Mouse (Mus musculus) embryonic facial prominence, embryonic 13.5 days (tissue): ENCODE results near the gene Fkbp14. TPM values are rescaled to one million over a fixed set of nuclear protein-coding genes. Genes with fewer than 3 reads are reported as not detected.
A peak's percentile ranks its signal among the peaks of the same experiment; 100 is the strongest.

Experiments used
- ATAC-seq: fragments of 200-750 bp; cut with Nextera tagmentation; 2 replicates; pipeline ENCODE4 v1.8.0; 2017; ENCODE audit warnings: low read depth; ENCODE audit not compliant: insufficient number of reproducible peaks, insufficient read depth, low FRiP score, low TSS enrichment
- H3K27ac ChIP-seq: fragments of 300-500 bp; sonication (generic); 2 replicates; pipeline ENCODE4 v1.5.1; 2015; ENCODE audit warnings: moderate library complexity, mild to moderate bottlenecking, inconsistent platforms
- H3K27me3 ChIP-seq: fragments of 300-500 bp; sonication (generic); 2 replicates; pipeline ENCODE4 v1.6.1; 2015; ENCODE audit warnings: mild to moderate bottlenecking, inconsistent platforms
- H3K36me3 ChIP-seq: fragments of 300-500 bp; sonication (generic); 2 replicates; pipeline ENCODE4 v1.6.1; 2015; ENCODE audit warnings: mild to moderate bottlenecking, inconsistent platforms
- H3K4me1 ChIP-seq: fragments of 300-500 bp; sonication (generic); 2 replicates; pipeline ENCODE4 v1.6.1; 2015; ENCODE audit warnings: inconsistent platforms
- H3K4me2 ChIP-seq: fragments of 300-500 bp; sonication (generic); 2 replicates; pipeline ENCODE4 v1.6.1; 2015; ENCODE audit warnings: moderate library complexity, mild to moderate bottlenecking, inconsistent platforms
- H3K4me3 ChIP-seq: fragments of 300-500 bp; sonication (generic); 2 replicates; pipeline ENCODE4 v1.5.1; 2015; ENCODE audit warnings: mild to moderate bottlenecking, inconsistent platforms
- H3K9ac ChIP-seq: fragments of 300-500 bp; sonication (generic); 2 replicates; pipeline ENCODE4 v1.6.1; 2015; ENCODE audit warnings: mild to moderate bottlenecking, inconsistent platforms
- H3K9me3 ChIP-seq: fragments of 300-500 bp; sonication (generic); 2 replicates; pipeline ENCODE4 v1.6.1; 2016; ENCODE audit warnings: inconsistent platforms
- WGBS: fragments of 180-500 bp; shearing (Covaris S2); methylation state at CpG from one replicate; pipeline ENCODE4 v1.1.7; 2015; ENCODE audit warnings: mixed read lengths; 5-methylcytosine and 5-hydroxymethylcytosine counted together
- polyA plus RNA-seq: library from polyadenylated mRNA; unstranded; fragments of >200 nt; fragmentation: Nextera tagmentation; extraction: Ambion mirVana; gene quantifications from 2 replicates; pipeline ENCODE4 v1.2.1, GENCODE M21; 2015

The Fkbp14 gene
- polyA plus RNA-seq, 1 experiment from 2014 or later = 37.9 TPM

DNA sequence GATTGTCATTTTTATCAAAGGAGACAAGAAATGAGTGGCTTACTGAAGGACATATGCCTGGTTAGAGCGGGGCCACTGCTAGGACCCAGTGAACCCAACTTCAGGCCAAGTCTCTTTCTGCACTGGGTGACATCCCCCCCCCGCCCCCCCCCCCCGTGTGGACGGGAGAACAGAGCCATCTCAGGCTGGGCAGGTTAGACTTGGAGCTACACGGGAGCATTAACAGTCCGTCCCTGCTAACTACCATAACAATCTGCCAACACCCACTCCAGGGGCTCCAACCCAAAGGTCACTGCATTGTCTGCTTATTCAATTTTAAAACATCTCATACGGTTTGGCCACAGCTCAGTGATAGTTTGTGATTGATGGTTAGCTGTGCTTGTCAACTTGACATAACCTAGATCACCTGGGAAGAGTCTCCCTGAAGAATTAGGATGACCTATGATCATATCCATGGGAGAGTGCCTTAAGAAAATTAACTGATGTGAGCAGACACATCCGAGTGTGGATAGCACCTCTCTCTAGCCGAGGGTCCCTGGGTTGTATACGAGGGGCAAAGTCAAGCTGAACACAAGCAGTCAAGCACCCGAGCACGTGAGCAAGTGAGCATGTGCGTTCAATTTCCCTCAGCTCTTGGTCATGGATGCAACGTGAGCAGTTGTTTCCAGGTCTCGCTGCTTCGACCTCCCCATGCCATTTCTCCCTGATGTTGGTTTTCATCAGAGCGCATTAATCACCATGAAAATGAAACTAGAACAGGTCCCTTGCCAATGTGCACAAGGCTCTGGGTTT lies 34.9 kb downstream of the Fkbp14 start:
- peaks cover 28% of the 10 kb centered on the region for H3K4me1 ChIP-seq
- H3K27ac ChIP-seq = no peak overlapping the region
- no peak for ATAC-seq
- WGBS = 64% methylated on average over 17 of the region's 17 CpGs
- no peak overlapping the region for H3K9ac ChIP-seq
- no peaks in the 10 kb centered on the region for H3K9me3 ChIP-seq
- no peaks in the 10 kb centered on the region for H3K36me3 ChIP-seq
- H3K4me3 ChIP-seq = no peak overlapping the region
- H3K27me3 ChIP-seq = peaks cover 3% of the 10 kb centered on the region; the same call in 1 of the 2 replicates
- H3K4me2 ChIP-seq = no peak overlapping the region

DNA sequence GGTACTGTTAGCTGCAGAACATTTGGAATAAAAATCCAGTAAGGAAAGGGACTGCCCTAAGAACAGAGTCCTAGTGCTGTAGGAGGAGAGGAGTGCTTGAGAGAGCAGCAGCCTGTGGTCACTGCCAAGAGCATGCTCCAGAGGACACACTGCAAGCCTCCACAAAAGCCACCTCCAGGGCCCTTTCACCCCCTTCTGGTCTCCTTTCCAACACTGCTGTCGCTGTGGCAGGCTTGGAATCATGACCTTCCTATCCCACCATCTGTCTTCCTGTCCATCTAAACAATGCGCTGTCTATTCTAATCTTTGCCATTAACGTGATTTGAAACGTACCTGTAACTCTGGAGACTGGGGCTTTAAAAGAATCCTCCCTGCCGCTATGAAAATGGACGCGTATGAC lies 38.6 kb downstream of the Fkbp14 start:
- Histone ChIP-seq H3K36me3 (no peaks in the 10 kb centered on the region), H3K4me2 (no peak overlapping the region), H3K27me3 (no peaks in the 10 kb centered on the region), H3K4me3 (no peak overlapping the region), H3K27ac (no peak overlapping the region), H3K9ac (no peak overlapping the region), H3K4me1 (0 out of 2 replicates have a peak, but pooled peaks cover 6% of the 10 kb centered on the region), H3K9me3 (no peaks in the 10 kb centered on the region)
- no peak for ATAC-seq
- 74% methylated on average over 7 of the region's 7 CpGs for WGBS

DNA sequence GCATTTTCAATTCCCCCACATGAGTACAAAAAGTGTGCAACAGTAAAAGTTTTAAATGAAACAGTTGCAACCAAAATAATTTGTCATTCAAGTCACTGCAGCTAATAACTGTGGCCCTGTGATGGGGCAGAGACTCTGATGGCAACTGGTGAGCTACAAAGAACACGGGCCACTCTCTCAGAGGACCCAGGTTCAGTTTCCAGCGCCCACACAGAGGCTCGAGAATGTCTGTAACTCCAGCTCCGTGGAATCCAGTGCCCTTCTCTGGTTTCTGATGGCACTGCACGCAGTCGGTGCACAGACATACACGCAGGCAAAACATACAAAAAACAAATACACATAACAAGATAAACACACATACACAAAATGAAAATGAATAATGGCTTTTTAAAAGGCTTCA lies 39.4 kb downstream of the Fkbp14 start:
- Histone ChIP-seq H3K4me1 (0 out of 2 replicates have a peak, but pooled peaks cover 6% of the 10 kb centered on the region), H3K4me3 (no peak overlapping the region), H3K27me3 (no peaks in the 10 kb centered on the region), H3K9ac (no peak overlapping the region), H3K9me3 (no peaks in the 10 kb centered on the region), H3K4me2 (no peak overlapping the region), H3K27ac (no peak overlapping the region), H3K36me3 (no peaks in the 10 kb centered on the region)
- WGBS = 91% methylated on average over 7 of the region's 7 CpGs
- no peak for ATAC-seq

DNA sequence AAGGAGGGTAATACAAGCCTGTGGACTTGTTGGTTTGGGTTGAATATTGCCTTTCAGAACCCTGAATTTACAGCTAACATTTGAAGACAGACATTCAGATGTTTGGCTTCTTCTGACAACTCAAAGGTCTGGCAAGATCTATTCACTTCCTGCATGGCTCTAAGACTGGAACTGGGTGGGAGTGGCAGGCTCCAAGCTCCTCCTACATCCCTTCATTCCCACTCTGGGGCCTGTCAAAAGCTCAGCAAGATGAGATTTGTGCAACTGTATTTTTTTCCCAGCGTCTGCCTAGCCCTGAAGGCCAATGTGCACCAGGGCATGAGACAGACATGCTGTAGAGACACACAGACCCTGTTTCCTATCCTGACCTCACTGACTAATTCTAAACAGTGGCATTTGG lies 41.3 kb downstream of the Fkbp14 start:
- no peak for ATAC-seq
- no peak overlapping the region for H3K4me3 ChIP-seq
- H3K4me2 ChIP-seq = no peak overlapping the region
- H3K36me3 ChIP-seq = no peaks in the 10 kb centered on the region
- H3K27ac ChIP-seq = no peak overlapping the region
- 62% methylated on average over 1 of the region's 1 CpGs for WGBS
- H3K9me3 ChIP-seq = no peaks in the 10 kb centered on the region
- no peak overlapping the region for H3K9ac ChIP-seq
- 0 out of 2 replicates have a peak, but pooled peaks cover 4% of the 10 kb centered on the region for H3K4me1 ChIP-seq
- H3K27me3 ChIP-seq = no peaks in the 10 kb centered on the region

DNA sequence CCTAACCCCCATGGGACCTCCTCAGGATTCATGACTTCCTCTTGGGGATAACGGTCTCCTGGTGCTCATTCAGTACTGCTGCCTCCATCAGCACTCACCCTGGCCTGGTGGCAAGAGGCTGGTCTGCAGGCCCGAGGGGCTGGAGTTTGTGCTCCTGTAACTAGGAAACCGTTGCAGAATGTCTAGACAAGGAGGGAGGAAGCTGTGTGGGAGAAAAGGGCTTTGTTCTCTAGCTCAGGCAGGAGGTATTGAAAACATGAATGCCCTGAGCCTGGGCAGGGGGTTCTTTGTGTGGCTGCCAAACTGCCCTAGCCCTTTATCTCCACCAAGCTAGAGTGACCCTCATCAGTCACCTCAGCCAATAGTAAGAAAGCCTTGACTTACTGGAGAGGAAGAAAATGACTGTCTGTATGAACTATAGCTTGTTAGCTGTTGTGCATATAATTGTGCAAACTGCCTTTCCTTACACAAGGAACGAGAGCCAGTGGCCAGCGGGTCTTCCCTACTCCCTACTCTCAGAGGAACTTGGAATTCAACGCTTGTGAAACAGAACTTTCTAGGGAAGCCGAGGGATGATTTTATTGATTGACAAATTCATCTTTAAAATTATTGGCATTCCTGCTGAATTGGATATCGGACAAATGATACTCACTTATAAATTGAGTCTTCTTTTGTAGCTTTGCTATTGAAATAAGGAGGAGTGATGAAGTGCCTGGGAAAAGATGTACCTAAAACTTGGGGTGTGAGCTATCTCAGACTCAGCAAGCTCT lies 42.6 kb downstream of the Fkbp14 start:
- ATAC-seq = 0 out of 2 replicates have a peak, but pooled peaks have one; percentile 32
- H3K36me3 ChIP-seq = no peaks in the 10 kb centered on the region
- H3K27ac ChIP-seq = peak overlapping the region; percentile 51; the same call in 1 of the 2 replicates
- H3K27me3 ChIP-seq = no peaks in the 10 kb centered on the region
- H3K9me3 ChIP-seq = no peaks in the 10 kb centered on the region
- no peak overlapping the region for H3K4me2 ChIP-seq
- H3K4me3 ChIP-seq = no peak overlapping the region
- 0 out of 2 replicates have a peak overlapping the region, but pooled peaks have one; percentile 40 for H3K9ac ChIP-seq
- WGBS = 44% methylated on average over 8 of the region's 8 CpGs
- peaks cover 5% of the 10 kb centered on the region; the same call in 1 of the 2 replicates for H3K4me1 ChIP-seq

DNA sequence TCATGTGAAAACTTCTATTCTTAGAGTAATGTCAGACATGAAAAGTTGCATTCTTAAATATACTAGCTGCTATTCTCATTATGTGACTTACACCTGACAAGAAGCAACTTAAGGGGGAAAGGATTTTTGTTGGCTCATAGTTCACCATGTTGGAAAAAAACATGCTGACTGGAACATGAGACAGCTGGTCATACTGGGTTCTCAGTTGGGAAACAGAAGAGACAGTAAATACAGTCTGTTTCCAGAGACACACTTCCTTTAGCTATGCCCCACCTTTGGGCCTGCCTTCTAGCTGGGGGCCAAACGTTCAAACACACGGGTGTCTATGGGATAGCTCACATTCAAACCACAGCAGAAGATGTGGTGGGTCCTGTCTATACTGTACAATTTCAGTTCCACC lies 43.5 kb downstream of the Fkbp14 start:
- ATAC-seq = no peak
- no peak overlapping the region for H3K27ac ChIP-seq
- H3K4me1 ChIP-seq = peaks cover 13% of the 10 kb centered on the region; the same call in 1 of the 2 replicates
- H3K36me3 ChIP-seq = no peaks in the 10 kb centered on the region
- no peak overlapping the region for H3K4me3 ChIP-seq
- no peaks in the 10 kb centered on the region for H3K27me3 ChIP-seq
- H3K9me3 ChIP-seq = no peaks in the 10 kb centered on the region
- no peak overlapping the region for H3K4me2 ChIP-seq
- 66% methylated on average over 2 of the region's 2 CpGs for WGBS
- no peak overlapping the region for H3K9ac ChIP-seq

DNA sequence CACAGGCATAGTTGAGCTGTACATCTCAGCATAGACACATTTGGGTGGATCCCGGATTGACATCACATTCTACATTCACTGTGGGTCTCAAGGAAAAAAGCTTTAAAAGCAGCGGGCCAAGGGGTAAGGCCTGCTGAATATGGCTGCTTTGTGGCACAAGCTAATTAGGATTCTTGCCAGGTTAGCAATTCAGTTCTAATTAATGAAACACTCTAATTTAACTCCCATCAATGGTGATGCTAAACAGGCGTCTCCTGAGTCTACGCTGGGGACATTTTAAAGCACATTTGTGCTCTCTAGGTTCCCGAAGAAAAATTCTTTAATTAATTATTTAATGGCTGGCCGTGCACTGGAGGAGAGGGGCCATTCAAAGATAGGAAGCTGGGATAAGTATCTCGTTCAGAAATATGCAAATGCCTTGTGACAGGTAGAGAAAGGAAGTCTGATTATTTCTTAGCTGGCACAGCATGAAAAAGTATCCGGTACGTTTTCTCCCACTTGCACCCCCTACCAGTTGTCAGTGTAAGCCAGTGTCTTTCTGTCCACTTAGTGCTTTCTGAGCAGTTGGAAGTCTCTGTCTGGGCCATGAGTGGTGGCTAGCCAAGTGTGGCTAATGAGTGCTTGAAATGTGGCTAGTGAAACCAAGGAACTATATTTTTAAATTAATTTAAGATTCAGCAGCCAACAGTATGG lies 44.2 kb downstream of the Fkbp14 start:
- H3K4me3 ChIP-seq = no peak overlapping the region
- H3K4me1 ChIP-seq = peaks cover 18% of the 10 kb centered on the region; the same call in 1 of the 2 replicates
- H3K27me3 ChIP-seq = no peaks in the 10 kb centered on the region
- no peak for ATAC-seq
- H3K9me3 ChIP-seq = no peaks in the 10 kb centered on the region
- no peak overlapping the region for H3K9ac ChIP-seq
- 70% methylated on average over 9 of the region's 9 CpGs for WGBS
- H3K36me3 ChIP-seq = no peaks in the 10 kb centered on the region
- no peak overlapping the region for H3K4me2 ChIP-seq
- no peak overlapping the region for H3K27ac ChIP-seq

DNA sequence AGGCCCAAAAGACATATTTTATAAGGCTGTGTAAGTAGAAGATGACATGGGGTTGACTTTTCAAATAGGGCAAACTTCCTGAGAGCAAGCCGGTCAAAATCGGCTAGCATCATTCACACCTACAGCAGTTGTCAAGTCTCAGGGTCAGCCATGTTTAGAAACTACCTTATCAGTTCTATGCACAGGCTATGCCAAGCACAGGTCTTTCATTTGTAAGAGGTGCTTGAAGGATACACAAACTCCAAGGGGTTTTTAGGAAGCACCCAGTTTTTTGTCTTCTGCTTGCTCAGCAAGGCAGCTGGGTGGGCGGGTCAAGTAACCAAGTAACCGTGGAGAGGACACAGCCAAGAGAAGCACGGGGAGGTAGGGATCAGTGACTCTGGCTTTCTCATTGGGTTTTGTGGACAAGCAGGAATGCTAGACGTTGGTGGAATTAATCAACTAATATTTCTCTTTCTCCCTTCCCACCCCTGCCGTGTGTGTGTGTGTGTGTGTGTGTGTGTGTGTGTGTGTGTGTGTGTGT lies 46.2 kb downstream of the Fkbp14 start:
- H3K9ac ChIP-seq = no peak overlapping the region
- H3K36me3 ChIP-seq = no peaks in the 10 kb centered on the region
- no peak overlapping the region for H3K4me2 ChIP-seq
- no peak for ATAC-seq
- H3K9me3 ChIP-seq = no peaks in the 10 kb centered on the region
- peaks cover 18% of the 10 kb centered on the region; the same call in 1 of the 2 replicates for H3K4me1 ChIP-seq
- WGBS = 62% methylated on average over 6 of the region's 7 CpGs
- H3K4me3 ChIP-seq = no peak overlapping the region
- no peaks in the 10 kb centered on the region for H3K27me3 ChIP-seq
- H3K27ac ChIP-seq = no peak overlapping the region

DNA sequence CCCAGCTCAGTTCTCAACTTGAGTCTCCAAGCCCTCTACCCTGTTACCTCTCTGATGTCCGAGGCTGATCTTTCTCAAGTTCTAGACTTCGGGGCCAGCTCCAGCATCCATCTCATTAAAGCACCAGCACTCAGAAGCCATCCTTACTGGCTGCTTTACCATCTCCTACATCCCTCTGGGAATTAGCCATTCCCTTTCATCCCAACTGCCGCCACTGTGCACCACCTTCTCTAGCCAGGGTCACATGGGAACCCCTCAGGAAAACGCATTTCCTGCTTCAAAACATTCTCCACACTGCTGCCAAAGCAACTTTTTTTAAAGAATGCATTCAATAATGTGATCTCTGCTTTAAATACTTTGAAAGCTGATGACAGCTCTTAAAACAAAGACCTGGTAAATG lies 47.8 kb downstream of the Fkbp14 start:
- 59% methylated on average over 4 of the region's 4 CpGs for WGBS
- H3K36me3 ChIP-seq = no peaks in the 10 kb centered on the region
- no peak for ATAC-seq

DNA sequence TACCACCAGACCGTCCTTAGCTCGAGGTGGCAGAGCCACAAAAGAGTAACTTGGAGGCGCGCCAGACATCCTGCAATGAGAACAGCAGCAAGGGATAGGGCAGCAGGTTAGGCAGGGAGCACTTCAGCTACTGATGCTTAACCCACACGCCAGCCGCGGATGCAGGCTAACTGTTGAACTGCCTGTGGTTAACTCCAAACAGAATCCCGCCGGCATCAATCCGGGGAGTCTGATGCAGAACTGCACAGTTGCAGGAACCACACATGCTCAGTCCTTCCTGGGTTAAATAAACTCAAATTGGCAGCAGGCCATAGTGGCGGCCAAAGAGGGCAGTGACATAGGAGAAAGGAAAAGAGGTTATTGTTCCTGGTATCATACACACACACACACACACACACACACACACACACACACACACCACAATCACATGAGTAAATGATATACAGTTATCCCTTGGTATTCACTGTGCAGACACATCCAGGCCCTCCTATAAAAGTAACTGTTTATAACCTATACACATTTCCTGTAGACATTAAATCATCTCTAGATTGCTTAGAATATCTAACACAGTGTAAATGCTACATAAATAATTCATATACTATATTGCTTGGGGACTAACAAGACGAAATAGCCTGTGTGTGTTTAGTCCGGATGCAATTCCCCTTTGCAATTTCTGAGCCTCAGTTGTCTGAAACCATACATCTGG lies 48.6 kb downstream of the Fkbp14 start:
- 61% methylated on average over 13 of the region's 13 CpGs for WGBS
- H3K4me2 ChIP-seq = no peak overlapping the region
- ATAC-seq = no peak

More for the DNA sequence above, 47.8 kb downstream of the Fkbp14 start:
- Histone ChIP-seq H3K9ac (no peak overlapping the region), H3K27me3 (no peaks in the 10 kb centered on the region), H3K4me2 (no peak overlapping the region), H3K4me3 (no peak overlapping the region), H3K4me1 (peaks cover 22% of the 10 kb centered on the region), H3K27ac (no peak overlapping the region), H3K9me3 (no peaks in the 10 kb centered on the region)

DNA sequence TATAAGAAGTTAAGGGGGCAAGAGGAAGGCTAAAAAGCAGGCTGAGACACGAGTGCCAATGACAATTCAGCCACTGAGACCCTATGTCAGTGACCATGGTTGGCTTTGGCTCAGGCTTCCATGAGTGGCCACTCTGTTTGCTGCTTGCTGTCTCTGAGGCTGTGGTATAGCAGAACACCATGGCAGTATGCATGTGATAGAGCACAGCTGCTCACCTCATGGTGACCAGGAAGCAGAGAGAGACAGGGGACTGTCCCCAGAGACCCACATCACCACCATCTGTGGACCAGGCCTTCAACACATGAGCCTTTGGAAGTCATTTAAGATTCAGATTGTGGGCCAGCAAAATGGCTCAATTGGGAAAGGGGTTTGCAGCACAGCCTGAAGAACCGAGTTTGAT lies 53.5 kb downstream of the Fkbp14 start:
- Histone ChIP-seq H3K27ac (no peak overlapping the region), H3K27me3 (no peaks in the 10 kb centered on the region), H3K4me3 (no peak overlapping the region), H3K36me3 (no peaks in the 10 kb centered on the region), H3K4me1 (peaks cover 18% of the 10 kb centered on the region), H3K9me3 (no peaks in the 10 kb centered on the region), H3K9ac (no peak overlapping the region), H3K4me2 (no peak overlapping the region)
- ATAC-seq = no peak
- WGBS = 77% methylated on average over 2 of the region's 2 CpGs

More for the DNA sequence above, 48.6 kb downstream of the Fkbp14 start:
- H3K27me3 ChIP-seq = no peaks in the 10 kb centered on the region
- H3K9ac ChIP-seq = no peak overlapping the region
- H3K36me3 ChIP-seq = no peaks in the 10 kb centered on the region
- no peak overlapping the region for H3K4me3 ChIP-seq
- no peak overlapping the region for H3K27ac ChIP-seq
- H3K9me3 ChIP-seq = no peaks in the 10 kb centered on the region
- H3K4me1 ChIP-seq = peaks cover 19% of the 10 kb centered on the region
